Mouse (Mus musculus): ENCODE data around the gene Nlrx1. TPM values are rescaled to one million over a fixed set of nuclear protein-coding genes. Genes with fewer than 3 reads are reported as not detected.

Gene Nlrx1
- polyA plus RNA-seq, 1 experiment = 15.2 TPM

GRCm38 (mm10) chr9:44213538-44213937 lies 54.9 kb downstream of the Nlrx1 start:
- 96% methylated on average over 14 of the region's 14 CpGs for WGBS
- no peak overlapping the region for H3K4me3 ChIP-seq (ENCODE audit: insufficient read depth, low read depth, low read length)
- H3K36me3 ChIP-seq (ENCODE audit: control insufficient read depth, insufficient read depth, low read length) = no peaks in the 10 kb centered on the region
- no peak overlapping the region for H3K27ac ChIP-seq (ENCODE audit: insufficient read depth, low read depth, low read length)
- no peak for DNase-seq
- no peak for TF ChIP-seq POLR2A (IDR thresholded peaks at IDR 0.05; ENCODE audit: low read depth, low read length)
- TF ChIP-seq CTCF (conservative IDR thresholded peaks at IDR 0.05; ENCODE audit: insufficient read depth, insufficient read length, low read depth, low read length) = no peak
- H3K4me1 ChIP-seq (ENCODE audit: control insufficient read depth, insufficient read depth, low read length) = peaks cover 6% of the 10 kb centered on the region
- H3K27me3 ChIP-seq (replicated peaks; ENCODE audit: control insufficient read depth, insufficient read depth, low read length) = no peaks in the 10 kb centered on the region

- no peaks in the 10 kb centered on the region for H3K27me3 ChIP-seq (replicated peaks; ENCODE audit: control insufficient read depth, insufficient read depth, low read length)
- TF ChIP-seq CTCF (conservative IDR thresholded peaks at IDR 0.05; ENCODE audit: insufficient read depth, insufficient read length, low read depth, low read length) (no peak), POLR2A (IDR thresholded peaks at IDR 0.05; ENCODE audit: low read depth, low read length) (no peak)
- WGBS = 83% methylated on average over 4 of the region's 4 CpGs
- no peak for DNase-seq
- no peak overlapping the region for H3K27ac ChIP-seq (ENCODE audit: insufficient read depth, low read depth, low read length)
- H3K4me1 ChIP-seq (ENCODE audit: control insufficient read depth, insufficient read depth, low read length) = peaks cover 6% of the 10 kb centered on the region
- no peaks in the 10 kb centered on the region for H3K36me3 ChIP-seq (ENCODE audit: control insufficient read depth, insufficient read depth, low read length)
- H3K4me3 ChIP-seq (ENCODE audit: insufficient read depth, low read depth, low read length) = no peak overlapping the region
These were observed 56.0 kb downstream of the Nlrx1 start for GRCm38 (mm10) chr9:44212406-44212805.

- peaks cover 6% of the 10 kb centered on the region for H3K4me1 ChIP-seq (ENCODE audit: control insufficient read depth, insufficient read depth, low read length)
- 70% methylated on average over 4 of the region's 4 CpGs for WGBS
- H3K4me3 ChIP-seq (ENCODE audit: insufficient read depth, low read depth, low read length) = no peak overlapping the region
- TF ChIP-seq POLR2A (IDR thresholded peaks at IDR 0.05; ENCODE audit: low read depth, low read length) = no peak
- TF ChIP-seq CTCF (conservative IDR thresholded peaks at IDR 0.05; ENCODE audit: insufficient read depth, insufficient read length, low read depth, low read length) = no peak
- no peaks in the 10 kb centered on the region for H3K36me3 ChIP-seq (ENCODE audit: control insufficient read depth, insufficient read depth, low read length)
- no peak overlapping the region for H3K27ac ChIP-seq (ENCODE audit: insufficient read depth, low read depth, low read length)
- H3K27me3 ChIP-seq (replicated peaks; ENCODE audit: control insufficient read depth, insufficient read depth, low read length) = no peaks in the 10 kb centered on the region
- DNase-seq = peak; percentile 30
These were observed 59.0 kb downstream of the Nlrx1 start for GRCm38 (mm10) chr9:44209416-44209815.

GRCm38 (mm10) chr9:44207840-44208239 lies 60.6 kb downstream of the Nlrx1 start:
- H3K27ac ChIP-seq (ENCODE audit: insufficient read depth, low read depth, low read length) = no peak overlapping the region
- no peak overlapping the region for H3K4me3 ChIP-seq (ENCODE audit: insufficient read depth, low read depth, low read length)
- H3K4me1 ChIP-seq (ENCODE audit: control insufficient read depth, insufficient read depth, low read length) = peaks cover 6% of the 10 kb centered on the region
- no peak for DNase-seq
- no peak for TF ChIP-seq CTCF (conservative IDR thresholded peaks at IDR 0.05; ENCODE audit: insufficient read depth, insufficient read length, low read depth, low read length)
- TF ChIP-seq POLR2A (IDR thresholded peaks at IDR 0.05; ENCODE audit: low read depth, low read length) = no peak
- H3K27me3 ChIP-seq (replicated peaks; ENCODE audit: control insufficient read depth, insufficient read depth, low read length) = no peaks in the 10 kb centered on the region
- no peaks in the 10 kb centered on the region for H3K36me3 ChIP-seq (ENCODE audit: control insufficient read depth, insufficient read depth, low read length)
- 78% methylated on average over 2 of the region's 2 CpGs for WGBS

Other genes with a start within 250 kb of the Nlrx1 start
- gene Thy1, start 225.2 kb downstream of the Nlrx1 start, polyA plus RNA-seq (2012; rRNA removed) = 9.2 and 20.6 TPM in 2 replicates
- 55.5 and 66.8 TPM in 2 replicates for gene Usp2, start 201.6 kb downstream of the Nlrx1 start, polyA plus RNA-seq (2012; rRNA removed)
- 4.4 and 5.4 TPM in 2 replicates for gene Mfrp, start 166.9 kb downstream of the Nlrx1 start, polyA plus RNA-seq (2012; rRNA removed)
- 16.8 and 19.6 TPM in 2 replicates for gene C1qtnf5, start 161.4 kb downstream of the Nlrx1 start, polyA plus RNA-seq (2012; rRNA removed)
- not detected in 2 replicates for gene Gm49380, start 155.1 kb downstream of the Nlrx1 start, polyA plus RNA-seq (2012; rRNA removed)
- gene Rnf26, start 155.1 kb downstream of the Nlrx1 start, polyA plus RNA-seq (2012; rRNA removed) = 28.8 and 30.9 TPM in 2 replicates
- 27.9 and 32.8 TPM in 2 replicates for gene Mcam, start 134.1 kb downstream of the Nlrx1 start, polyA plus RNA-seq (2012; rRNA removed)
- gene Cbl, start 34.5 kb downstream of the Nlrx1 start, polyA plus RNA-seq (2012; rRNA removed) = 6.6 and 8.1 TPM in 2 replicates
- gene Ccdc153, start 27.9 kb downstream of the Nlrx1 start, polyA plus RNA-seq (2012; rRNA removed) = not detected in 2 replicates
- gene Pdzd3, start 17.1 kb downstream of the Nlrx1 start, polyA plus RNA-seq (2012; rRNA removed) = 58.0 and 62.5 TPM in 2 replicates
- 0.45 and 1.2 TPM in 2 replicates for gene Abcg4, start 20.0 kb upstream of the Nlrx1 start, polyA plus RNA-seq (2012; rRNA removed)
- gene Hinfp, start 37.1 kb upstream of the Nlrx1 start, polyA plus RNA-seq (2012; rRNA removed) = 14.4 and 17.8 TPM in 2 replicates
- gene C2cd2l, start 51.7 kb upstream of the Nlrx1 start, polyA plus RNA-seq (2012; rRNA removed) = 164 and 194 TPM in 2 replicates
- 41.9 and 45.8 TPM in 2 replicates for gene Dpagt1, start 57.4 kb upstream of the Nlrx1 start, polyA plus RNA-seq (2012; rRNA removed)
- 23.6 and 31.5 TPM in 2 replicates for gene H2afx, start 66.1 kb upstream of the Nlrx1 start, polyA plus RNA-seq (2012; rRNA removed)
- gene Hmbs, start 75.6 kb upstream of the Nlrx1 start, polyA plus RNA-seq (2012; rRNA removed) = 47.4 and 49.3 TPM in 2 replicates
- 31.2 and 34.1 TPM in 2 replicates for gene Vps11, start 93.1 kb upstream of the Nlrx1 start, polyA plus RNA-seq (2012; rRNA removed)
- gene Hyou1, start 110.9 kb upstream of the Nlrx1 start, polyA plus RNA-seq (2012; rRNA removed) = 42.3 and 45.0 TPM in 2 replicates
- gene Slc37a4, start 128.3 kb upstream of the Nlrx1 start, polyA plus RNA-seq (2012; rRNA removed) = 295 and 303 TPM in 2 replicates
- gene Rps25, start 138.5 kb upstream of the Nlrx1 start, polyA plus RNA-seq (2012; rRNA removed) = 192 and 299 TPM in 2 replicates
- 50.1 and 55.9 TPM in 2 replicates for gene Trappc4, start 139.0 kb upstream of the Nlrx1 start, polyA plus RNA-seq (2012; rRNA removed)
- gene Ccdc84, start 150.0 kb upstream of the Nlrx1 start, polyA plus RNA-seq (2012; rRNA removed) = 22.2 and 26.7 TPM in 2 replicates
- not detected in 2 replicates for gene Foxr1, start 172.5 kb upstream of the Nlrx1 start, polyA plus RNA-seq (2012; rRNA removed)
- 9.0 and 11.6 TPM in 2 replicates for gene Upk2, start 186.4 kb upstream of the Nlrx1 start, polyA plus RNA-seq (2012; rRNA removed)
- gene Bcl9l, start 214.2 kb upstream of the Nlrx1 start, polyA plus RNA-seq (2012; rRNA removed) = 23.1 and 25.1 TPM in 2 replicates